Mouse (Mus musculus) testis, adult 2 months (tissue): ENCODE results near the gene Nr2f2. TPM values are rescaled to one million over a fixed set of nuclear protein-coding genes. Genes with fewer than 3 reads are reported as not detected.

ENCODE experiments used
- H3K27ac ChIP-seq: fragments of 200-500 bp; 2 replicates; pipeline ENCODE4 v1.5.1; 2012; ENCODE audit warnings: low read depth, low read length; ENCODE audit not compliant: control insufficient read depth, insufficient read depth
- H3K27me3 ChIP-seq: fragments of 200-500 bp; 2 replicates; pipeline ENCODE4 v1.6.1; 2012; ENCODE audit warnings: mild to moderate bottlenecking, low read length, moderate library complexity; ENCODE audit not compliant: control insufficient read depth, insufficient read depth
- H3K36me3 ChIP-seq: fragments of 200-500 bp; 2 replicates; pipeline ENCODE4 v1.6.1; 2012; ENCODE audit warnings: mild to moderate bottlenecking, low read length; ENCODE audit not compliant: control insufficient read depth, insufficient read depth
- H3K4me1 ChIP-seq: fragments of 200-500 bp; 2 replicates; pipeline ENCODE4 v1.6.1; 2012; ENCODE audit warnings: low read length; ENCODE audit not compliant: control insufficient read depth, insufficient read depth
- H3K4me3 ChIP-seq: fragments of 200-500 bp; 2 replicates; pipeline ENCODE4 v1.5.1; 2012; ENCODE audit warnings: low read depth, mild to moderate bottlenecking, low read length, moderate library complexity, mixed read lengths; ENCODE audit not compliant: control insufficient read depth
- CTCF ChIP-seq: fragments of 200-500 bp; IDR thresholded peaks from 2 replicates; pipeline ENCODE4 v1.5.1; 2012; ENCODE audit warnings: low read depth, mild to moderate bottlenecking, inconsistent platforms, low read length, moderate library complexity; ENCODE audit not compliant: control insufficient read depth, insufficient read depth, insufficient replicate concordance
- POLR2A ChIP-seq: fragments of 200-500 bp; IDR thresholded peaks from 2 replicates; pipeline ENCODE4 v1.6.1; 2012; ENCODE audit warnings: low read depth, mild to moderate bottlenecking, inconsistent platforms, low read length, moderate library complexity; ENCODE audit not compliant: control insufficient read depth
- polyA plus RNA-seq: library from polyadenylated mRNA; depleted of rRNA; stranded (reverse); fragments of >200 nt; gene quantifications from 2 replicates; pipeline ENCODE4 v1.2.3, GENCODE M21; 2012

The Nr2f2 gene
- polyA plus RNA-seq, 1 experiment, result 11.3 TPM

DNA sequence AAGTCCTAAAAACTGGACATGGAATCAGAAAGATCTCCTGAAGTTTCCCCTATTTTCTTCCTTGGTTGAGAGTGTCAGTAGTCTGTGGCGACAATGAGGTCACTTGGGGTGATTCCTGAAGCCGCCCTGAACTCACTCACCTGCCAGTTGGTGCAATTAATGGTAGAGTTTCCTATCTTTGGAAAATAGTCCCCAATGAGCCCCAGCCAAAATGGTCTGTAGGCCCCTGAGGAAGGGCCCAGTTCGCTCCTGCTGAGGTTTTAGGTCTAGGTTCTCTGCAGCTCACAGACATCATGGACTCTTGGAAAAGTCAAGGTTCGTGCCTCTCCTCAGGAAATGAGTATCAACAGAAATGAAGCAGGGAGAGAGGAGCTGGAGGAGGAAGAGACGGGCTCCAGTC lies 42.0 kb downstream of the Nr2f2 start:
- TF ChIP-seq CTCF (no peak), POLR2A (no peak)
- no peaks in the 10 kb centered on the region for H3K27me3 ChIP-seq
- no peaks in the 10 kb centered on the region for H3K36me3 ChIP-seq
- H3K27ac ChIP-seq, result no peak overlapping the region
- H3K4me3 ChIP-seq, result no peak overlapping the region
- peaks cover 3% of the 10 kb centered on the region; the same call in 1 of the 2 replicates for H3K4me1 ChIP-seq

DNA sequence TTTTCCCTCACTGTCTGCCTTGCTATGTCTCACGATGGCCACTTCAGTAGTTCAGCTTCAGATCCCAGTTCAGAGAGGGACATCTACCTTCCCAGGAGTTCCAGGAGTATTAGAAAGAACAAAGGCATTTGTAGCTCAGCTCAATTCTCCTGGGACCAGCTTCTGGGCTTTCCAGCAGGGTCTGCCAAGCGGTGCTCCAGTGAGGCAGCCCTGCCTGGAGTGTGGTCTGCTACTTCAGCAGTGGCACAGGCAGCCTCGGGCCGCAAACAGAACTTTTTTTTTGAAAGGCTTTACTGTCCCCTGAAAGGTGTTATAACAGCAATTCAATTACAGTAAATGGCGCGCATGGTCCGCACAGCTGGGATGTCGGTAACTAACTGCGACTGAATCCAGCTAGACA lies 42.5 kb downstream of the Nr2f2 start:
- TF ChIP-seq POLR2A (no peak), CTCF (no peak)
- Histone ChIP-seq H3K4me1 (peaks cover 3% of the 10 kb centered on the region; the same call in 1 of the 2 replicates), H3K27ac (no peak overlapping the region), H3K27me3 (no peaks in the 10 kb centered on the region), H3K4me3 (no peak overlapping the region), H3K36me3 (no peaks in the 10 kb centered on the region)

DNA sequence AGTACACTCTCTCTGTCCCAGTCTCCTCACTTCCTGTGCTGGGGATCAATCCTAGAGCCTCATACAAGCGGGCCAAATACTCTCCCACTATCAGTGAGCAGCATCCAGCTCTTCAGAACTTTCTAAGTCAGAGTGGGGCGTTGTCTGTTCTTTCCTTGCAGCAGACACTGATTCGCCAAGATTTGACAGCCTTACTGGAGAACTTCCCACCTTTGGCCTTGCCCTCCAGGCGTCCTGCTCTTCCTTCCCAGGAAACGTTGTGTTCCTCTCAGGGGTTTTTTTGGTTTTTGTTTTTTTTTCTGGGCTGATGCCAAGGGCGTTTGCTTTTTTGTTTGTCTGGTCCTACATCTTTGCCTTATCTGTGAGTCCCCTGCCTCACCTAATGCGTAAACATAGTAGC lies 60.8 kb downstream of the Nr2f2 start:
- no peaks in the 10 kb centered on the region for H3K36me3 ChIP-seq
- H3K27me3 ChIP-seq, result no peaks in the 10 kb centered on the region
- TF ChIP-seq CTCF (no peak), POLR2A (no peak)
- H3K4me3 ChIP-seq, result no peak overlapping the region
- H3K4me1 ChIP-seq, result no peaks in the 10 kb centered on the region
- no peak overlapping the region for H3K27ac ChIP-seq

DNA sequence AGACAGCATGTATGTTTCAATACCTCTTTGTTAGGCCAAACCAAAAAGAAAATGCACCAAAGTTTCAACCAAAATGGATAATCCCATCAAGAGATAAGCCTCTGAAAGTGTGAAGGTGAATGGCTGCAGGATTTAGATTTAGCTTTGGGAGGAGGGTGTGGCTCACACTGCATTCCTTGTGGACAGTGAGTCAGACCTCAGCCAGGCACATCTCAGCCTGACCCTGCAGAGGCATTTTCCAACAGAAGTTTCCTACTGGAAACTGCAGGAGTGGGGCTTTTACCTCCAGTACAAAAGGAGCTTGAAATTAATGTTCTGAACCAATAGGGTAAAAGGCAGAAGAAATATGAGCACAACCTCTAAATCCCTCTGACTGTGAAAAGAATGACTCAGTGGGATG lies 62.1 kb downstream of the Nr2f2 start:
- H3K27ac ChIP-seq, result no peak overlapping the region
- TF ChIP-seq POLR2A (no peak), CTCF (no peak)
- no peaks in the 10 kb centered on the region for H3K36me3 ChIP-seq
- no peak overlapping the region for H3K4me3 ChIP-seq
- no peaks in the 10 kb centered on the region for H3K4me1 ChIP-seq
- no peaks in the 10 kb centered on the region for H3K27me3 ChIP-seq
